Mouse (Mus musculus): ENCODE results near the gene Sec24b. TPM values are rescaled to one million over a fixed set of nuclear protein-coding genes. Genes with fewer than 3 reads are reported as not detected.

Gene Sec24b
- polyA plus RNA-seq, 1 experiment from 2014 or later = 32.9 TPM

GRCm38 (mm10) chr3:129949158-129949773 lies 112.1 kb downstream of the Sec24b start:
- H3K4me3 ChIP-seq (ENCODE audit: low read depth, low read length) = no peak overlapping the region
- no peak overlapping the region for H3K27ac ChIP-seq (ENCODE audit: low read length)
- no peak overlapping the region for H3K9ac ChIP-seq (ENCODE audit: low read depth, low read length)
- no peaks in the 10 kb centered on the region for H3K4me1 ChIP-seq (ENCODE audit: control insufficient read depth, insufficient read depth, low read length)
- H3K4me2 ChIP-seq (ENCODE audit: low read length) = no peak overlapping the region
- no peaks in the 10 kb centered on the region for H3K36me3 ChIP-seq (ENCODE audit: control insufficient read depth, insufficient read depth, low read length)
- ATAC-seq = no peak
- WGBS = 83% methylated on average over 5 of the region's 5 CpGs
- no peaks in the 10 kb centered on the region for H3K27me3 ChIP-seq (ENCODE audit: control insufficient read depth, insufficient read depth, low read depth, low read length)
- no peaks in the 10 kb centered on the region for H3K9me3 ChIP-seq (replicated peaks; ENCODE audit: control insufficient read depth, low read length, poor library complexity, severe bottlenecking)

- no peak for ATAC-seq
- H3K4me1 ChIP-seq (ENCODE audit: control insufficient read depth, insufficient read depth, low read length) = no peaks in the 10 kb centered on the region
- 86% methylated on average over 5 of the region's 5 CpGs for WGBS
Observed at GRCm38 (mm10) chr3:129948359-129948758, 113.0 kb downstream of the Sec24b start.

GRCm38 (mm10) chr3:129946217-129946914 lies 115.0 kb downstream of the Sec24b start:
- WGBS = 82% methylated on average over 5 of the region's 5 CpGs
- no peak overlapping the region for H3K4me3 ChIP-seq (ENCODE audit: low read depth, low read length)
- H3K9ac ChIP-seq (ENCODE audit: low read depth, low read length) = no peak overlapping the region
- no peaks in the 10 kb centered on the region for H3K9me3 ChIP-seq (replicated peaks; ENCODE audit: control insufficient read depth, low read length, poor library complexity, severe bottlenecking)
- ATAC-seq = no peak
- H3K4me1 ChIP-seq (ENCODE audit: control insufficient read depth, insufficient read depth, low read length) = no peaks in the 10 kb centered on the region
- H3K4me2 ChIP-seq (ENCODE audit: low read length) = no peak overlapping the region
- H3K36me3 ChIP-seq (ENCODE audit: control insufficient read depth, insufficient read depth, low read length) = no peaks in the 10 kb centered on the region
- no peak overlapping the region for H3K27ac ChIP-seq (ENCODE audit: low read length)
- H3K27me3 ChIP-seq (ENCODE audit: control insufficient read depth, insufficient read depth, low read depth, low read length) = no peaks in the 10 kb centered on the region

More at GRCm38 (mm10) chr3:129948359-129948758, 113.0 kb downstream of the Sec24b start:
- no peak overlapping the region for H3K27ac ChIP-seq (ENCODE audit: low read length)
- H3K9ac ChIP-seq (ENCODE audit: low read depth, low read length) = no peak overlapping the region
- H3K27me3 ChIP-seq (ENCODE audit: control insufficient read depth, insufficient read depth, low read depth, low read length) = no peaks in the 10 kb centered on the region
- no peaks in the 10 kb centered on the region for H3K36me3 ChIP-seq (ENCODE audit: control insufficient read depth, insufficient read depth, low read length)
- H3K4me2 ChIP-seq (ENCODE audit: low read length) = no peak overlapping the region
- no peaks in the 10 kb centered on the region for H3K9me3 ChIP-seq (replicated peaks; ENCODE audit: control insufficient read depth, low read length, poor library complexity, severe bottlenecking)
- H3K4me3 ChIP-seq (ENCODE audit: low read depth, low read length) = no peak overlapping the region

GRCm38 (mm10) chr3:129943813-129944212 lies 117.5 kb downstream of the Sec24b start:
- no peak overlapping the region for H3K9ac ChIP-seq (ENCODE audit: low read depth, low read length)
- no peaks in the 10 kb centered on the region for H3K9me3 ChIP-seq (replicated peaks; ENCODE audit: control insufficient read depth, low read length, poor library complexity, severe bottlenecking)
- no peak overlapping the region for H3K4me3 ChIP-seq (ENCODE audit: low read depth, low read length)
- no peak overlapping the region for H3K27ac ChIP-seq (ENCODE audit: low read length)
- no peak for ATAC-seq
- WGBS = 88% methylated on average over 4 of the region's 4 CpGs
- no peaks in the 10 kb centered on the region for H3K36me3 ChIP-seq (ENCODE audit: control insufficient read depth, insufficient read depth, low read length)
- H3K4me1 ChIP-seq (ENCODE audit: control insufficient read depth, insufficient read depth, low read length) = no peaks in the 10 kb centered on the region
- no peak overlapping the region for H3K4me2 ChIP-seq (ENCODE audit: low read length)
- H3K27me3 ChIP-seq (ENCODE audit: control insufficient read depth, insufficient read depth, low read depth, low read length) = no peaks in the 10 kb centered on the region

- H3K4me1 ChIP-seq (ENCODE audit: control insufficient read depth, insufficient read depth, low read length) = no peaks in the 10 kb centered on the region
- WGBS = 100% methylated on average over 1 of the region's 1 CpGs
- no peak overlapping the region for H3K27ac ChIP-seq (ENCODE audit: low read length)
- H3K27me3 ChIP-seq (ENCODE audit: control insufficient read depth, insufficient read depth, low read depth, low read length) = no peaks in the 10 kb centered on the region
- H3K9me3 ChIP-seq (replicated peaks; ENCODE audit: control insufficient read depth, low read length, poor library complexity, severe bottlenecking) = no peaks in the 10 kb centered on the region
- no peak for ATAC-seq
- H3K4me2 ChIP-seq (ENCODE audit: low read length) = no peak overlapping the region
- H3K9ac ChIP-seq (ENCODE audit: low read depth, low read length) = no peak overlapping the region
- no peaks in the 10 kb centered on the region for H3K36me3 ChIP-seq (ENCODE audit: control insufficient read depth, insufficient read depth, low read length)
- H3K4me3 ChIP-seq (ENCODE audit: low read depth, low read length) = no peak overlapping the region
Observed at GRCm38 (mm10) chr3:129941291-129941690, 120.1 kb downstream of the Sec24b start.

- H3K4me3 ChIP-seq (ENCODE audit: low read depth, low read length) = no peak overlapping the region
- ATAC-seq = no peak
- WGBS = 90% methylated on average over 2 of the region's 2 CpGs
Observed at GRCm38 (mm10) chr3:129940780-129941179, 120.6 kb downstream of the Sec24b start.

GRCm38 (mm10) chr3:129939058-129939457 lies 122.3 kb downstream of the Sec24b start:
- H3K9me3 ChIP-seq (replicated peaks; ENCODE audit: control insufficient read depth, low read length, poor library complexity, severe bottlenecking) = no peaks in the 10 kb centered on the region
- H3K27me3 ChIP-seq (ENCODE audit: control insufficient read depth, insufficient read depth, low read depth, low read length) = no peaks in the 10 kb centered on the region
- H3K9ac ChIP-seq (ENCODE audit: low read depth, low read length) = no peak overlapping the region
- no peak overlapping the region for H3K4me3 ChIP-seq (ENCODE audit: low read depth, low read length)
- no peak overlapping the region for H3K27ac ChIP-seq (ENCODE audit: low read length)
- WGBS = 48% methylated on average over 7 of the region's 7 CpGs
- H3K4me2 ChIP-seq (ENCODE audit: low read length) = no peak overlapping the region
- no peaks in the 10 kb centered on the region for H3K36me3 ChIP-seq (ENCODE audit: control insufficient read depth, insufficient read depth, low read length)
- H3K4me1 ChIP-seq (ENCODE audit: control insufficient read depth, insufficient read depth, low read length) = no peaks in the 10 kb centered on the region
- no peak for ATAC-seq

More at GRCm38 (mm10) chr3:129940780-129941179, 120.6 kb downstream of the Sec24b start:
- H3K36me3 ChIP-seq (ENCODE audit: control insufficient read depth, insufficient read depth, low read length) = no peaks in the 10 kb centered on the region
- H3K9me3 ChIP-seq (replicated peaks; ENCODE audit: control insufficient read depth, low read length, poor library complexity, severe bottlenecking) = no peaks in the 10 kb centered on the region
- H3K27ac ChIP-seq (ENCODE audit: low read length) = no peak overlapping the region
- no peak overlapping the region for H3K4me2 ChIP-seq (ENCODE audit: low read length)
- no peaks in the 10 kb centered on the region for H3K27me3 ChIP-seq (ENCODE audit: control insufficient read depth, insufficient read depth, low read depth, low read length)
- H3K4me1 ChIP-seq (ENCODE audit: control insufficient read depth, insufficient read depth, low read length) = no peaks in the 10 kb centered on the region
- H3K9ac ChIP-seq (ENCODE audit: low read depth, low read length) = no peak overlapping the region

GRCm38 (mm10) chr3:129937848-129938247 lies 123.5 kb downstream of the Sec24b start:
- no peaks in the 10 kb centered on the region for H3K9me3 ChIP-seq (replicated peaks; ENCODE audit: control insufficient read depth, low read length, poor library complexity, severe bottlenecking)
- no peak overlapping the region for H3K4me2 ChIP-seq (ENCODE audit: low read length)
- H3K4me1 ChIP-seq (ENCODE audit: control insufficient read depth, insufficient read depth, low read length) = no peaks in the 10 kb centered on the region
- 66% methylated on average over 3 of the region's 3 CpGs for WGBS
- H3K9ac ChIP-seq (ENCODE audit: low read depth, low read length) = no peak overlapping the region
- no peak overlapping the region for H3K27ac ChIP-seq (ENCODE audit: low read length)
- no peaks in the 10 kb centered on the region for H3K36me3 ChIP-seq (ENCODE audit: control insufficient read depth, insufficient read depth, low read length)
- H3K27me3 ChIP-seq (ENCODE audit: control insufficient read depth, insufficient read depth, low read depth, low read length) = no peaks in the 10 kb centered on the region
- no peak for ATAC-seq
- H3K4me3 ChIP-seq (ENCODE audit: low read depth, low read length) = no peak overlapping the region

- no peak for ATAC-seq
- no peaks in the 10 kb centered on the region for H3K4me1 ChIP-seq (ENCODE audit: control insufficient read depth, insufficient read depth, low read length)
- H3K4me3 ChIP-seq (ENCODE audit: low read depth, low read length) = no peak overlapping the region
- H3K9me3 ChIP-seq (replicated peaks; ENCODE audit: control insufficient read depth, low read length, poor library complexity, severe bottlenecking) = no peaks in the 10 kb centered on the region
- no peaks in the 10 kb centered on the region for H3K27me3 ChIP-seq (ENCODE audit: control insufficient read depth, insufficient read depth, low read depth, low read length)
- no peak overlapping the region for H3K27ac ChIP-seq (ENCODE audit: low read length)
- H3K36me3 ChIP-seq (ENCODE audit: control insufficient read depth, insufficient read depth, low read length) = no peaks in the 10 kb centered on the region
- no peak overlapping the region for H3K4me2 ChIP-seq (ENCODE audit: low read length)
- WGBS = 50% methylated on average over 9 of the region's 9 CpGs
- H3K9ac ChIP-seq (ENCODE audit: low read depth, low read length) = no peak overlapping the region
Observed at GRCm38 (mm10) chr3:129936561-129936960, 124.8 kb downstream of the Sec24b start.

All from midbrain, embryonic 16.5 days (tissue).